Mouse (Mus musculus) limb, embryonic 12.5 days (tissue): ENCODE results near the gene Gm4907. TPM values are rescaled to one million over a fixed set of nuclear protein-coding genes. Genes with fewer than 3 reads are reported as not detected.
"Not testable (repeated sequence)": the region's sequence is repeated elsewhere in the genome, so short reads cannot be mapped to it uniquely, and the experiment has no call there.

ENCODE experiments used
- ATAC-seq: fragments of 200-750 bp; cut with Nextera tagmentation; 2 replicates; pipeline ENCODE4 v1.8.0; 2017; ENCODE audit warnings: low read depth, moderate TSS enrichment; ENCODE audit not compliant: insufficient number of reproducible peaks, insufficient read depth, low FRiP score, low TSS enrichment
- H3K27ac ChIP-seq: fragments of 300-500 bp; sonication (generic); 2 replicates; pipeline ENCODE4 v1.5.1; 2016; ENCODE audit warnings: mild to moderate bottlenecking, moderate library complexity
- H3K27me3 ChIP-seq: fragments of 300-500 bp; sonication (generic); 2 replicates; pipeline ENCODE4 v1.6.1; 2016; ENCODE audit warnings: mild to moderate bottlenecking, moderate library complexity
- H3K36me3 ChIP-seq: fragments of 300-500 bp; sonication (generic); 2 replicates; pipeline ENCODE4 v1.6.1; 2016; ENCODE audit warnings: mild to moderate bottlenecking, moderate library complexity
- H3K4me1 ChIP-seq: fragments of 300-500 bp; sonication (generic); replicated peaks from 2 replicates; pipeline ENCODE4 v1.6.1; 2016
- H3K4me2 ChIP-seq: fragments of 300-500 bp; sonication (generic); 2 replicates; pipeline ENCODE4 v1.6.1; 2016; ENCODE audit warnings: mild to moderate bottlenecking, moderate library complexity
- H3K4me3 ChIP-seq: fragments of 300-500 bp; sonication (generic); replicated peaks from 2 replicates; pipeline ENCODE4 v1.5.1; 2016; ENCODE audit warnings: mild to moderate bottlenecking
- H3K9ac ChIP-seq: fragments of 300-500 bp; sonication (generic); replicated peaks from 2 replicates; pipeline ENCODE4 v1.6.1; 2016; ENCODE audit warnings: mild to moderate bottlenecking, moderate library complexity
- H3K9me3 ChIP-seq: fragments of 300-500 bp; sonication (generic); 2 replicates; pipeline ENCODE4 v1.6.1; 2016; ENCODE audit warnings: mild to moderate bottlenecking, moderate library complexity
- WGBS: fragments of 180-500 bp; shearing (Covaris S2); methylation state at CpG from one replicate; pipeline ENCODE4 v1.1.7; 2016; 5-methylcytosine and 5-hydroxymethylcytosine counted together
- polyA plus RNA-seq: library from polyadenylated mRNA; unstranded; fragments of >200 nt; fragmentation: Nextera tagmentation; extraction: Ambion mirVana; gene quantifications from 2 replicates; pipeline ENCODE4 v1.2.1, GENCODE M21; 2016

Gm4907 gene
- not detected in 2 replicates for polyA plus RNA-seq

- not testable (repeated sequence) for H3K36me3 ChIP-seq, H3K27me3 ChIP-seq, H3K27ac ChIP-seq, H3K9me3 ChIP-seq, H3K4me3 ChIP-seq, H3K4me2 ChIP-seq, H3K9ac ChIP-seq, H3K4me1 ChIP-seq, ATAC-seq
- WGBS = 79% methylated on average over 2 of the region's 2 CpGs
Observed at GRCm38 (mm10) chrX:23882253-23882652, at the start of gene Gm4907. Gene Gm4907, plus strand, starts transcription at chrX:23882553.

- not testable (repeated sequence) for H3K4me3 ChIP-seq, H3K27ac ChIP-seq, ATAC-seq, H3K36me3 ChIP-seq, H3K4me1 ChIP-seq, H3K27me3 ChIP-seq, H3K9ac ChIP-seq, H3K9me3 ChIP-seq, H3K4me2 ChIP-seq
- 93% methylated on average over 11 of the region's 11 CpGs for WGBS
Observed at GRCm38 (mm10) chrX:23833784-23834183, 48.6 kb upstream of the Gm4907 start.

- H3K9me3 ChIP-seq = no peaks in the 10 kb centered on the region
- no peaks in the 10 kb centered on the region for H3K27me3 ChIP-seq
- no peak overlapping the region for H3K4me2 ChIP-seq
- ATAC-seq = no peak
- no peak overlapping the region for H3K4me3 ChIP-seq
- WGBS = 80% methylated on average over 1 of the region's 1 CpGs
- no peak overlapping the region for H3K9ac ChIP-seq
- H3K27ac ChIP-seq = no peak overlapping the region
- no peaks in the 10 kb centered on the region for H3K36me3 ChIP-seq
- H3K4me1 ChIP-seq = no peaks in the 10 kb centered on the region
Observed at GRCm38 (mm10) chrX:23840921-23841320, 41.4 kb upstream of the Gm4907 start.

GRCm38 (mm10) chrX:23954161-23954560 is 71.8 kb downstream of the Gm4907 start:
- no peaks in the 10 kb centered on the region for H3K27me3 ChIP-seq
- H3K9ac ChIP-seq = no peak overlapping the region
- no peak for ATAC-seq
- H3K4me2 ChIP-seq = no peak overlapping the region
- 78% methylated on average over 2 of the region's 2 CpGs for WGBS
- H3K36me3 ChIP-seq = no peaks in the 10 kb centered on the region
- no peaks in the 10 kb centered on the region for H3K4me1 ChIP-seq
- no peaks in the 10 kb centered on the region for H3K9me3 ChIP-seq
- no peak overlapping the region for H3K27ac ChIP-seq
- H3K4me3 ChIP-seq = no peak overlapping the region

Other genes starting within 250 kb of the Gm4907 start
- 6.5 and 7.9 TPM in 2 replicates for gene Wdr44, start 189.5 kb upstream of the Gm4907 start, polyA plus RNA-seq
- gene Gm4985, start 76.4 kb downstream of the Gm4907 start, polyA plus RNA-seq = not detected in 2 replicates